Mouse (Mus musculus): Measurements from ENCODE around the gene Rhd.

Gene Rhd

GRCm38 (mm10) chr4:134856501-134856900 lies 7.8 kb upstream of the Rhd start:
- peak; percentile 92 for DNase-seq (ENCODE audit: low read depth, low spot score)

- no peak for DNase-seq (ENCODE audit: low read depth, low spot score)
These were observed 5.8 kb upstream of the Rhd start for GRCm38 (mm10) chr4:134858494-134858893.

DNA sequence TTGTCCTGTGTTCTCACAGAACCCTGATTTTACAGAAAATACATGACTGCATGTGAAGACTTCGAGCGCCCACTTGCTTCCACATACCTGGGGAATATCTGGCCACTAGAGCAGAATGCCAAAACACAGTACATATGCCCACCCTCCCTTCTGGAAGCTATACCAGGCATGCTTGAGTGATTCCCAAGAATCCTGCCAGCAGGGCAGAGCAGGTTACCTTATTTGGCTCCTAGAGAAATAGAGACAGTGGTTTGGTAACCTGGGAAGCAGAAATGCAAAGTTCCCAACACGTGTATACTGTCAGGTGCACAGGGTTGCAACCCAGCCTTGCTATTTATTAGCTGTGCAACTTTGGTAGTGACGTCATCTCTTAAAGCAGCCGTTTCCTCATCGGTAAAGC lies 2.5 kb upstream of the Rhd start:
- DNase-seq (ENCODE audit: low read depth, low spot score): no peak

GRCm38 (mm10) chr4:134862996-134863395 lies 1.3 kb upstream of the Rhd start:
- DNase-seq (ENCODE audit: low read depth, low spot score): no peak

DNA sequence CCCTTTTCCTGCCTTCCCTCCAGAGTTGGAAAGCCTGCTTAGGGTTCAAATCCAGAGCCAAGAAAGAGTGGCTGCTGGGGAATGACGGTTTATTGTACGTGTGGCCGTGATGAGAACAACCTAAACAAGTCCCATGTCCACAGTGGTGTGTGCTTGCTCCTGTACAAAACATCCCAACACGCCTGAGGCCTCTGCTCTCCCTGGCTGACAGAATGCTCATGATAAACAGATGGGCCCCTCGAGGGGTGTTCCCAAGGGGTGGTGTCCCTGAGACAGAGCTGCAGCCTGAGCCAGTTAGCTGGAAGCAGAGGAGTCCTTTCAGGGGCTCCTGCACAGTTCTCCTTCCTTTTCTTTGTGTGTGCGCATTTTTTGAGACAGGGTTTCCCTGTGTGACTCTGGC lies 1.0 kb downstream of the Rhd start:
- DNase-seq (ENCODE audit: low read depth, low spot score): no peak

DNA sequence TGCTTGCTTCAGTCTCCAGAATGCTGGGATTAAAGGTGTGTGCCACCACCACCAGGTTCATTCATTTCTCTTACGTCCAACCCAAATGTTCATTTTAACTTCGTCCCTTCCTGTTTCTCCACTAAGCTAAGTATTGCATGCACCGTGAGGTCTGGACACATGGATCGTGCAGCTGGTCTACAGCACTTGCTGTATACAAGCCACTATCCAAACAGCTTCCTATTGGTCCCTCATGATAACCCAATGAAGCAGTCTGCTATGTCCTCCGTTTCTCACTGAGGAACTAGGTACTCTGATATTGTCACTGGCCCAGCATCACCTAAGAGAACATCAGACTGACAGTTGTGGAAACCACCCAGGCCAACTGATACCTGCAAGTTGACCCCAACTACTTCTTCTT lies 1.5 kb downstream of the Rhd start:
- DNase-seq (ENCODE audit: low read depth, low spot score): no peak

- DNase-seq (ENCODE audit: low read depth, low spot score): no peak
These were observed 2.9 kb downstream of the Rhd start for GRCm38 (mm10) chr4:134867213-134867612.

DNA sequence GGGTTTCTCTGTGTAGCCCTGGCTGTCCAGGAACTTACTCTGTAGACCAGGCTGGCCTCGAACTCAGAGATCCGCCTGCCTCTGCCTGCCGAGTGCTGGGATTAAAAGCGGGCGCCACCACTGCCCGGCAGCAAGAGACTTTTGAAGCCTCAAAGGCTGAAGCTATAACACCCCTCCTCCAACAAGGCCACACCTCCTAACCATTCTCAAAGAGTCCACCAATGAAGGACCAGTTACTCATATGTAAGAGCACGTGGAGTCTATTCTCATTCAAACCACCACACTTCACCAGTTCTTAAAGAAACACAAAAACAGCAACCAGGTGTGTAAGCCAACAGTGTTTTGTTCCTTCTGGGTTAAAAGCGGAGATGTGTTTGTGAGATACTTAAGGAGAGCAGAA lies 3.3 kb downstream of the Rhd start:
- DNase-seq (ENCODE audit: low read depth, low spot score): peak; percentile 64

GRCm38 (mm10) chr4:134868065-134868464 lies 3.7 kb downstream of the Rhd start:
- no peak for DNase-seq (ENCODE audit: low read depth, low spot score)

- DNase-seq (ENCODE audit: low read depth, low spot score): no peak
These were observed 4.2 kb downstream of the Rhd start for GRCm38 (mm10) chr4:134868490-134868889.

DNA sequence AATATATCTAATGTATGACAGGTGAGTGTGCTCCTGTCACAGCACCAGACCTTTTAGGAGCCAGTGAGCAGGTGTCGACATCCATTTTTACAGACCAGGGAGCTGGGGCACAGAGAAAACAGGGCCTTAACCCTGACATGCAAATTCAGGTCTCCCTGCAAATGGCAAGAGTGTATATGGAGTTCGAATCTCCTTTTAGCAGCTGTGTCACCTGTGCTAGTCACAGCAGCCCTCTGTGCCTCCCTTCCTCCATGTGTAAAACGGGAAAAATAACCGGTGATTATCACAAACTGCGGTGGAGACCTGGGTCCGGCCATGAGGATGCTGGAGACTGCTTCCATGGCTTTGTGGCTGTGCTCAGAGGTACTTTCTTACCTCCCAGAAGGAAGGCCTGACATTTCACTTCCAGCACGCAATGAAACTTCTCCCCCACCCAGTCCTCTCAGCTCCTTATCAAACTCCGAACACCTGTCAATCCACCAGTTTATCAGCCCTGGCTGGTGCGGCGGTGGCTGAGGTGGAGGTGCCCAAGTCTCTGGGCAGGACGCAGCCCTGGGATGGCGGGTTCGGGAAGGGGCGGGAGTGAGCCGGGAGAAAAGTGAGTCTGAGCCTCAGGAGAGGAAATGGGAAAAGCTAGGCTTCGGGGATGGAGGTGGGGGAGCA lies 4.9 kb downstream of the Rhd start:
- DNase-seq (ENCODE audit: low read depth, low spot score): no peak

DNA sequence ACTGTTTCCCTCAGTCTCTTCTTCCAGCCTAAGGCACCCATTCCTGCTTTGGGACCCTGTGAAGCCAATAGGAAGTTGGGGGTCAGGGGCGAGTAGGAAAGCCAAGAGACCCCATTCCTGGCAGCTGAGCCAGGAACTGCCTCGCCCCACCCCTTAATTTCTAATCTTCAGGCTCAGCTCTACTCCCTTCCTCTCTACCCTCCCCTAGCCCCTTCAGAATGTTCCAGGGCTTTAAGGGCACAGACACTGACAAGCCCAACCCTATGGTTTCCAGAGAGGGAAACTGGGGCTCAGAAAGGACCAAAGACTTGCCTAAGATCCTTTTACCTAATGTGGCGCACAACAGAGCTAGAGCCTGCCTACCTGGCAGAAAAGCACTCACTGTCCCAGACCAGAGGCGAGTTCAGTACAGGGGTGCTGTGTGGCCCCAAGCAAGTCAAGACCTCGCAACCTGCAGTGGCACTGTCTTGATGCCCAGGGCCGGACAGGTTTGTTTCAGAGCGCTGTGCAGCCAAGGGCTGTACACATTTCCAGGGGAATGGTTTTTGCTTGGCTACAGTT lies 5.6 kb downstream of the Rhd start:
- no peak for DNase-seq (ENCODE audit: low read depth, low spot score)

- no peak for DNase-seq (ENCODE audit: low read depth, low spot score)
These were observed 7.1 kb downstream of the Rhd start for GRCm38 (mm10) chr4:134871477-134871876.

GRCm38 (mm10) chr4:134871950-134872349 lies 7.6 kb downstream of the Rhd start:
- DNase-seq (ENCODE audit: low read depth, low spot score): no peak

DNA sequence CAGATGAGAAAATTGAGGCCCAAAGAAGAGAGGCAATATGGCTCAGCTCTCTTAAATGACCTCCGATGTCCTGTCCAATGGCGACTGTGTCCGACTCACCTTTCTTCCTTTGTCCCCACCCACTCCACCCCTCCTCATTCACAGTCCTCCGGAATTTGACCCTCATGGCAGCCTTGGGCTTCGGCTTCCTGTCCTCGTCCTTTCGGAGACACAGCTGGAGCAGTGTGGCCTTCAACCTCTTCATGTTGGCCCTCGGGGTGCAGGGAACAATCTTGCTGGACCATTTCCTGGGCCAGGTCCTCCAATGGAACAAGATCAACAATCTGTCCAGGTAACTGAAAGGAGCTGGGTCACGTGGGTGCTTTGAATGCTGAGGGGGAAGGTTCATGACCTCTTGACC lies 11.8 kb downstream of the Rhd start:
- DNase-seq (ENCODE audit: low read depth, low spot score): no peak

DNA sequence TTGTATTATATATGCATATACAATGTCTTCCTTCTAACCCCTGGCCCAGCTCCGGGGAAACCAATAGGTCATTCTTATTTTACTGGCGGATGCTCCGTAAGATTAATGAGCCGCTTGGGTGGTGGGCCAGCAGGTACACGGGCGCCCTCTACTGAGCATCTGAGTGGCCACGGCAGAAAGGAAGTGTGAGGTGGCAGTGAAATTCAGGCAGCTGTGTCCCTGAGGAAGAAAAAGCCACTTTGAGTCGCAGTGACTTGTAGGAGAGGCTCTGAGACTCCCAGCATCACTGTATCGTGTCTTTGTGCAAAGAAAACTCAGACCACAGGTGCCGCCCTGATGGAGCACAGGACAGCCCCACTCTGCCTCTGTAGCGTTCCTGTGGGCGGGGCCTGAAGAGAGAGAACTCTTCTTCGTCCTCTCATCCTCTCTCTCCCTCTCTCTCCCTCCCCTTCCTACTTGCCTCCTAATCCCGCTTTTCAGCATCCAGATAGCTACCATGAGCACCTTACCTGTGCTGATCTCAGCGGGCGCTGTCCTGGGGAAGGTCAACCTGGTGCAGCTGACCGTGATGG lies 15.2 kb downstream of the Rhd start:
- DNase-seq (ENCODE audit: low read depth, low spot score): peak; percentile 76

GRCm38 (mm10) chr4:134880041-134880440 lies 15.7 kb downstream of the Rhd start:
- DNase-seq (ENCODE audit: low read depth, low spot score): peak; percentile 71

DNA sequence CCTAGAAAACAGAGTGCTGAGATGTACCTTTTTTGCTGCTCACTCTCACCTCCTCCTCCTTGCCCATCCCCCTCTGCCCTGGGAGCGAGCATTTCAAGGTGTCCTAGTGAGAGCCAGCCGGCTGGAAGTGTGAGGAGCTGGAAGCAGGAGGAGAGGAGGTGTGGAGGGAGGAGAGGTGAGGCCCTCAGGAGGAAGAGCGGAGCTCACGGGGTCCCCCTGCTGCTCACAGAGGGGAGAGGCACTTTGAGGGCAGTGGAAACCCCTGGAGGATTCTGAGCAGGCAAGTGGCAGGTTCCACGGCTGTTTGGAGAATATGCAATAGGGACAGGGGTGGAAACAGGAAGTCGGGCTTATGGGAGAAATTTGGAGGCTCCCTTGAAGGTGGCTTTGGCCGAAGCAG lies 18.9 kb downstream of the Rhd start:
- peak; percentile 88 for DNase-seq (ENCODE audit: low read depth, low spot score)

DNA sequence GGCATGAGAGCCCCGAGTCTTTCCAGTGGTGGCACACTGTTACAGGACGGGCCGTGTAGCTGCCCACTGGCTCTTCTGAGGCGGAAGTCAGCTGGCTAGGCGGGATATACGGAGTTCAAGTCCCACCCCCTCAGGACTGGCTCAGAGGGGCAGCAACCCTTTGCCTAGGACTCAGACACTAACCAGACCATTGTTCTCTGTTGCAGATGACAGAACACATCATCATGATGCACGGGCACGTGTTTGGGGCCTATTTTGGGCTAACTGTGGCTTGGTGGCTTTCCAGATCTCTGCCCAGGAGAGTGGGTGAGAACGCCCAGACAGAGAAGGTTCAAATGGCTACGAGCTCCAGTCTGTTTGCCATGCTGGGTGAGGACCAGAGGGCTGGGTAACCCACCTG lies 19.5 kb downstream of the Rhd start:
- no peak for DNase-seq (ENCODE audit: low read depth, low spot score)

DNA sequence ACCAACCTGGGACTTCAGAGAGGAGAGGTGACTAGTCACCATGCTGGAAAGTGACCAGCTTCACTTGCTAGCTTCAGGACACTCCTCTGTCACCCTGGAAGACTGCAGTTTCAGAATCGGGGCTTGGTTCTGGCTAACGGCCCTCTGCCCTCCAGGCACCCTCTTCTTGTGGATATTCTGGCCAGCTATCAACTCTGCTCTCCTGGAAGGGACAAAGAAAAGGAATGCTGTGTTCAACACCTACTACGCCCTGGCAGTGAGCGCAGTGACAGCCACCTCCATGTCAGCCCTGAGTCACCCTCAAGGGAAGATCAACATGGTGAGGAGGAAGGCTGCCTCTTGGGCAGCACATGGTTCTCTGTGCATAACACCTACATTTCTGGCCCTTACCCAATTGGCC lies 20.0 kb downstream of the Rhd start:
- no peak for DNase-seq (ENCODE audit: low read depth, low spot score)

- no peak for DNase-seq (ENCODE audit: low read depth, low spot score)
These were observed 27.8 kb downstream of the Rhd start for GRCm38 (mm10) chr4:134892096-134892495.

DNA sequence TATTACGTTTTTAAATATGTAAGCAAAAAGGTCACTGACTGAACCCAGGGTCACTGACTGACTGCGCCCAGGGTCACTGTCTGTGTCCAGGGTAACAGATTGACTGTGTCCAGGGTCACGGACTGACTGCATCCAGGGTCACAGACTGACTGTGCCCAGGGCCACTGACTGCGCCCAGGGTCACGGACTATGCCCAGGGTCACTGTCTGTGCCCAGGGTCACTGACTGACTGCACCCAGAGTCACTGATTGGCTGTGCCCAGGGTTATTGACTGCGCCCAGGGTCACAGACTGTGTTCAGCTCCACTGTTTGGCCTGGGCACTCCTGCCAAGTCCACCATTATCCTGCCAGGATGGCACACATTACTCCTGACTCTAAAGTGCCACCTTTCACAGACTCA lies 32.9 kb downstream of the Rhd start:
- DNase-seq (ENCODE audit: low read depth, low spot score): no peak

DNA sequence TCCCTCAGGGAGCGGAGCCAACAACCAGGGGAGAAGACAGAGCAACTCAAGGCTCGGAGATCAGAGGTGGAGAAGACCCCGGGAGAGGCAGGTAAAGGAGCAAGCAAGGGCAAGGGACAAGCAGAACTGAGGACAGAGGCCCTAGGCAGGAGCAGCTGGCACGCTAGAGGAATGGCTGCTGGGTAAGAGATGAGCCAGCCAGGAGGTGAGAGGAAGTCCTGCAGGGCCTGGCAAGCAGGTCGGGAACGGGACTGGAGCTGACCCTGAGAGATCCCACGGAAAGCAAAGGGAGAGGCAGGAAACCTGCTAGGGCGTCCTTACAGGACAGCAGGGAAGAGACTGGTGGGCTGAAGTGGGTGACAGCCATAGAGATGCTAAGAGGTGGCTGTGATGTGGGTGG lies 36.8 kb downstream of the Rhd start:
- DNase-seq (ENCODE audit: low read depth, low spot score): no peak

GRCm38 (mm10) chr4:134903046-134903445 lies 38.7 kb downstream of the Rhd start:
- no peak for DNase-seq (ENCODE audit: low read depth, low spot score)

All from ZHBTc4 (cell line).